Mouse (Mus musculus) ES-Bruce4 (cell line): Measurements from ENCODE around the gene Gm20792. TPM values are rescaled to one million over a fixed set of nuclear protein-coding genes. Genes with fewer than 3 reads are reported as not detected.
"Not testable (repeated sequence)": the region's sequence is repeated elsewhere in the genome, so short reads cannot be mapped to it uniquely, and the experiment has no call there.

Experiments
- H3K27ac ChIP-seq: 2 replicates; pipeline ENCODE4 v1.5.1; 2012; ENCODE audit warnings: low read length, inconsistent platforms; ENCODE audit not compliant: insufficient read depth
- H3K27me3 ChIP-seq: 2 replicates; pipeline ENCODE4 v1.6.1; 2012; ENCODE audit warnings: mild to moderate bottlenecking, low read length, inconsistent platforms; ENCODE audit not compliant: control insufficient read depth, poor library complexity, insufficient read depth, severe bottlenecking
- H3K36me3 ChIP-seq: 2 replicates; pipeline ENCODE4 v1.6.1; 2012; ENCODE audit warnings: inconsistent platforms, mild to moderate bottlenecking, low read length, moderate library complexity; ENCODE audit not compliant: control insufficient read depth, poor library complexity, insufficient read depth, severe bottlenecking
- H3K4me1 ChIP-seq: one replicate; pipeline ENCODE4 v1.8.1; 2011; ENCODE audit warnings: low read length; ENCODE audit not compliant: control insufficient read depth, insufficient read depth
- H3K4me3 ChIP-seq: 2 replicates; pipeline ENCODE4 v1.5.1; 2011; ENCODE audit warnings: low read depth, mild to moderate bottlenecking, low read length
- H3K9ac ChIP-seq: 2 replicates; pipeline ENCODE4 v1.6.1; 2012; ENCODE audit warnings: low read depth, mild to moderate bottlenecking, inconsistent platforms; ENCODE audit not compliant: poor library complexity, severe bottlenecking
- H3K9me3 ChIP-seq: replicated peaks from 2 replicates; pipeline ENCODE4 v1.6.1; 2012; ENCODE audit warnings: mild to moderate bottlenecking, low read length, inconsistent platforms; ENCODE audit not compliant: control insufficient read depth, poor library complexity, insufficient read depth, severe bottlenecking
- polyA plus RNA-seq: library from polyadenylated mRNA; stranded (reverse); fragments of >200 nt; gene quantifications from 2 replicates; pipeline ENCODE4 v1.2.4, GENCODE M21; 2011; ENCODE audit warnings: low read depth; ENCODE audit not compliant: missing spikeins, insufficient read depth, insufficient read length

The Gm20792 gene
- not detected in 2 replicates for polyA plus RNA-seq

GRCm38 (mm10) chrY:48311555-48311954 is at the start of gene Gm20792:
Gene Gm20792, plus strand, starts transcription at chrY:48311855.
- not testable (repeated sequence) for H3K9me3 ChIP-seq, H3K9ac ChIP-seq, H3K4me3 ChIP-seq, H3K36me3 ChIP-seq, H3K27ac ChIP-seq, H3K27me3 ChIP-seq, H3K4me1 ChIP-seq
